Mouse (Mus musculus) neural tube, embryonic 12.5 days (tissue): ENCODE results near the gene Rab3b. TPM values are rescaled to one million over a fixed set of nuclear protein-coding genes. Genes with fewer than 3 reads are reported as not detected.

Source experiments
- ATAC-seq: fragments of 200-750 bp; cut with Nextera tagmentation; 2 replicates; pipeline ENCODE4 v1.8.0; 2017; ENCODE audit warnings: low read depth, mild to moderate bottlenecking, moderate TSS enrichment, moderate library complexity; ENCODE audit not compliant: low FRiP score
- H3K27ac ChIP-seq: fragments of 300-500 bp; sonication (generic); 2 replicates; pipeline ENCODE4 v1.5.1; 2016
- H3K27me3 ChIP-seq: fragments of 300-500 bp; sonication (generic); replicated peaks from 2 replicates; pipeline ENCODE4 v1.6.1; 2016; ENCODE audit warnings: mild to moderate bottlenecking
- H3K36me3 ChIP-seq: fragments of 300-500 bp; sonication (generic); 2 replicates; pipeline ENCODE4 v1.6.1; 2016; ENCODE audit warnings: mild to moderate bottlenecking
- H3K4me1 ChIP-seq: fragments of 300-500 bp; sonication (generic); 2 replicates; pipeline ENCODE4 v1.6.1; 2016
- H3K4me2 ChIP-seq: fragments of 300-500 bp; sonication (generic); replicated peaks from 2 replicates; pipeline ENCODE4 v1.6.1; 2016; ENCODE audit warnings: mild to moderate bottlenecking
- H3K4me3 ChIP-seq: fragments of 300-500 bp; sonication (generic); 2 replicates; pipeline ENCODE4 v1.5.1; 2016
- H3K9ac ChIP-seq: fragments of 300-500 bp; sonication (generic); 2 replicates; pipeline ENCODE4 v1.6.1; 2016; ENCODE audit warnings: mild to moderate bottlenecking
- H3K9me3 ChIP-seq: fragments of 300-500 bp; sonication (generic); 2 replicates; pipeline ENCODE4 v1.6.1; 2016; ENCODE audit warnings: mild to moderate bottlenecking
- WGBS: fragments of 180-500 bp; shearing (Covaris S2); methylation state at CpG from one replicate; pipeline ENCODE4 v1.1.7; 2016; 5-methylcytosine and 5-hydroxymethylcytosine counted together
- polyA plus RNA-seq: library from polyadenylated mRNA; unstranded; fragments of >200 nt; fragmentation: Nextera tagmentation; extraction: Ambion mirVana; gene quantifications from 2 replicates; pipeline ENCODE4 v1.2.1, GENCODE M21; 2016

Gene Rab3b
- polyA plus RNA-seq, 1 experiment from 2014 or later, result 38.0 TPM

GRCm38 (mm10) chr4:108969517-108969916 lies 90.7 kb downstream of the Rab3b start:
- no peak overlapping the region for H3K4me3 ChIP-seq
- no peaks in the 10 kb centered on the region for H3K27me3 ChIP-seq
- H3K9me3 ChIP-seq, result no peaks in the 10 kb centered on the region
- 84% methylated on average over 3 of the region's 3 CpGs for WGBS
- no peaks in the 10 kb centered on the region for H3K36me3 ChIP-seq
- ATAC-seq, result no peak
- no peak overlapping the region for H3K9ac ChIP-seq
- no peaks in the 10 kb centered on the region for H3K4me1 ChIP-seq
- H3K27ac ChIP-seq, result no peak overlapping the region
- no peak overlapping the region for H3K4me2 ChIP-seq

DNA sequence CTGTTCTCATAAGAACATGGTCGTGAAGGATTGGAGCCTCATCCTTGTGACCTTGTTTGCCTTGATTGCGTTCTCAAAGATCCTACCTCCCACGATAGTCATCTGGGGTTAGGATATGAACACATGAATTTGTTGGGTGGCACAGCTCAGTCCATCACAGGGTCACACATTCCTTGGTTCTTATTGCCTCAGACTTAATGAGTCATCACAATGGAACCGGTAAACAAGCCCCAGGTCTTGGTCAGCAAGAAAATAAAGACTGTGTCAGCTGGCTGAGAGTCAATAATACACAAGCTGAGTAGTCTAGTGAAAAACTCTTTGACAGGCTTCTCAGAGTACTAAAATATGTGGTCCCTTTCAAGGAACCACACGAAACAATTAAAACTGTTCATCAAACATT lies 92.2 kb downstream of the Rab3b start:
- no peaks in the 10 kb centered on the region for H3K4me1 ChIP-seq
- no peaks in the 10 kb centered on the region for H3K9me3 ChIP-seq
- no peaks in the 10 kb centered on the region for H3K27me3 ChIP-seq
- no peak for ATAC-seq
- no peak overlapping the region for H3K9ac ChIP-seq
- H3K4me3 ChIP-seq, result no peak overlapping the region
- no peaks in the 10 kb centered on the region for H3K36me3 ChIP-seq
- no peak overlapping the region for H3K4me2 ChIP-seq
- no peak overlapping the region for H3K27ac ChIP-seq
- WGBS, result 90% methylated on average over 5 of the region's 5 CpGs

GRCm38 (mm10) chr4:108976458-108977071 lies 97.7 kb downstream of the Rab3b start:
- Histone ChIP-seq H3K9me3 (no peaks in the 10 kb centered on the region), H3K36me3 (no peaks in the 10 kb centered on the region), H3K4me3 (no peak overlapping the region), H3K4me1 (no peaks in the 10 kb centered on the region), H3K9ac (no peak overlapping the region), H3K27ac (no peak overlapping the region), H3K27me3 (no peaks in the 10 kb centered on the region), H3K4me2 (no peak overlapping the region)
- 53% methylated on average over 6 of the region's 6 CpGs for WGBS
- no peak for ATAC-seq

GRCm38 (mm10) chr4:108986833-108987472 lies 108.1 kb downstream of the Rab3b start:
- H3K4me1 ChIP-seq, result no peaks in the 10 kb centered on the region
- no peak overlapping the region for H3K4me2 ChIP-seq
- WGBS, result 77% methylated on average over 1 of the region's 1 CpGs
- H3K27ac ChIP-seq, result no peak overlapping the region
- H3K36me3 ChIP-seq, result no peaks in the 10 kb centered on the region
- ATAC-seq, result no peak
- H3K27me3 ChIP-seq, result no peaks in the 10 kb centered on the region; the same call in 1 of the 2 replicates
- H3K4me3 ChIP-seq, result no peak overlapping the region
- H3K9me3 ChIP-seq, result no peaks in the 10 kb centered on the region
- no peak overlapping the region for H3K9ac ChIP-seq

GRCm38 (mm10) chr4:108987473-108987842 lies 108.6 kb downstream of the Rab3b start:
- no peak overlapping the region for H3K4me3 ChIP-seq
- no peak for ATAC-seq
- no peak overlapping the region for H3K9ac ChIP-seq
- no peak overlapping the region for H3K4me2 ChIP-seq
- H3K4me1 ChIP-seq, result no peaks in the 10 kb centered on the region
- 79% methylated on average over 4 of the region's 4 CpGs for whole genome bisulfite sequencing
- H3K9me3 ChIP-seq, result no peaks in the 10 kb centered on the region
- no peak overlapping the region for H3K27ac ChIP-seq
- H3K27me3 ChIP-seq, result no peaks in the 10 kb centered on the region; the same call in 1 of the 2 replicates
- H3K36me3 ChIP-seq, result no peaks in the 10 kb centered on the region

GRCm38 (mm10) chr4:108989430-108989829 lies 110.6 kb downstream of the Rab3b start:
- Histone ChIP-seq H3K27me3 (no peaks in the 10 kb centered on the region; the same call in 1 of the 2 replicates), H3K9me3 (no peaks in the 10 kb centered on the region), H3K4me2 (no peak overlapping the region), H3K36me3 (no peaks in the 10 kb centered on the region), H3K4me1 (no peaks in the 10 kb centered on the region), H3K27ac (no peak overlapping the region), H3K9ac (no peak overlapping the region), H3K4me3 (no peak overlapping the region)
- WGBS, result 74% methylated on average over 2 of the region's 2 CpGs
- ATAC-seq, result no peak

GRCm38 (mm10) chr4:108990032-108990431 lies 111.2 kb downstream of the Rab3b start:
- no peak overlapping the region for H3K27ac ChIP-seq
- H3K4me2 ChIP-seq, result no peak overlapping the region
- ATAC-seq, result no peak
- no peaks in the 10 kb centered on the region for H3K4me1 ChIP-seq
- no peaks in the 10 kb centered on the region; the same call in 1 of the 2 replicates for H3K27me3 ChIP-seq
- H3K9ac ChIP-seq, result no peak overlapping the region
- H3K36me3 ChIP-seq, result no peaks in the 10 kb centered on the region
- no peaks in the 10 kb centered on the region for H3K9me3 ChIP-seq
- no peak overlapping the region for H3K4me3 ChIP-seq

DNA sequence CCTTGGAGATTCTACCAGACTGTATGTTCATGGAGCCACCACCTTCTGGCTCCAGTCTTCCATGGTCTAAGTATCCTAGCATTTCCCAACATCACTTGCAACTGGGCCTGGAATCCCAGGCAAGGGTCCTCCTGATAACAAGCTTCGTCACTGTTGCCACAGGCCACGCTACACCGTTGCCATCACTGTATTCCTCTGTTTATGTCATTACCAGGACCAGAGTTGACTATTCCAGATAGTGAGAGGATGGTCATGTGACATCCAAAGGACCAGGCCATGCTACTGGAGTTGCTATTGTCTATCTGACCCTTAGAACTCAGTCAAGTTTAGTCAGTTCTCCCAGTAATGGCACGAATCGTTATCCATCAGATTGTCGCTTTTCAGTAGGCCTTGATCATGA lies 111.7 kb downstream of the Rab3b start:
- H3K27ac ChIP-seq, result no peak overlapping the region
- no peak overlapping the region for H3K4me2 ChIP-seq
- H3K4me3 ChIP-seq, result no peak overlapping the region
- H3K4me1 ChIP-seq, result no peaks in the 10 kb centered on the region
- H3K27me3 ChIP-seq, result no peaks in the 10 kb centered on the region; the same call in 1 of the 2 replicates
- ATAC-seq, result no peak
- no peaks in the 10 kb centered on the region for H3K36me3 ChIP-seq
- no peaks in the 10 kb centered on the region for H3K9me3 ChIP-seq
- no peak overlapping the region for H3K9ac ChIP-seq
- WGBS, result 89% methylated on average over 6 of the region's 6 CpGs

DNA sequence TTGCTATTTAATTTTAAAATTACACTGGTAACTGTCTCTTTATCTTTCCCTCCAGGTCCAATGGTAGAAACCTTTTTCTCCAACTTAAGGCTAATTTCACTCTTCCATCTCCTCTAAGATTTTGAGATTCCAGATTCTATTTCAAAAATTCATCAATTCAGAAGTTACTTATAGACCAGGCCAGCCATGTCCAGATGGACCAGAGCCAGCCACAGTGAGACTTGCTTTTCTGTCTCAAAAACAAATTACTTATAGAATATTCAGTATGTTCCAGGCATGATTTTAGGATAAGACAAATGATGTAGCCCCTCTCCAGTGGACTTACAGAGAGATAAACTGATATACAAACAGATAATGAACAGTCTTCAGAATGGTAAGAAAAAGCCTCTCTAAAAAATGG lies 112.9 kb downstream of the Rab3b start:
- no peaks in the 10 kb centered on the region for H3K4me1 ChIP-seq
- no peaks in the 10 kb centered on the region for H3K36me3 ChIP-seq
- no peak overlapping the region for H3K9ac ChIP-seq
- no peaks in the 10 kb centered on the region; the same call in 1 of the 2 replicates for H3K27me3 ChIP-seq
- no peak overlapping the region for H3K4me2 ChIP-seq
- no peak overlapping the region for H3K4me3 ChIP-seq
- no peaks in the 10 kb centered on the region for H3K9me3 ChIP-seq
- ATAC-seq, result no peak
- H3K27ac ChIP-seq, result no peak overlapping the region

Other genes with a start within 250 kb of the Rab3b start
- gene 3110021N24Rik, start 159.4 kb upstream of the Rab3b start, polyA plus RNA-seq, result 1.8 and 2.7 TPM in 2 replicates
- gene Zfyve9, start 98.3 kb upstream of the Rab3b start, polyA plus RNA-seq, result 5.2 and 6.7 TPM in 2 replicates
- gene Btf3l4, start 45.4 kb upstream of the Rab3b start, polyA plus RNA-seq, result 219 and 237 TPM in 2 replicates
- 93.5 and 96.7 TPM in 2 replicates for gene Txndc12, start 44.5 kb upstream of the Rab3b start, polyA plus RNA-seq
- 38.6 and 40.5 TPM in 2 replicates for gene Kti12, start 31.3 kb upstream of the Rab3b start, polyA plus RNA-seq
- gene A730015C16Rik, start 30.4 kb upstream of the Rab3b start, polyA plus RNA-seq, result 2.0 and 2.2 TPM in 2 replicates
- gene Nrd1, start 121.6 kb downstream of the Rab3b start, polyA plus RNA-seq, result 94.4 and 106 TPM in 2 replicates